Mouse (Mus musculus) cerebellum, adult 2 months (tissue): ENCODE data around the gene Serpind1.

Source experiments
- CTCF ChIP-seq: fragments of 200-500 bp; IDR thresholded peaks from 2 replicates; pipeline ENCODE4 v1.5.1; 2011; ENCODE audit warnings: low read depth, mild to moderate bottlenecking, control low read depth, low read length, moderate library complexity, borderline replicate concordance; ENCODE audit not compliant: insufficient read depth
- POLR2A ChIP-seq: fragments of 200-500 bp; IDR thresholded peaks from 2 replicates; pipeline ENCODE4 v1.6.1; 2011; ENCODE audit warnings: low read length, control low read depth, borderline replicate concordance; ENCODE audit not compliant: insufficient read depth

GRCm38 (mm10) chr16:17316554-17316953 is 14.6 kb upstream of the Serpind1 start:
- TF ChIP-seq POLR2A = no peak
- no peak for TF ChIP-seq CTCF
